Mouse (Mus musculus) left cerebral cortex, postnatal 14 days (tissue): ENCODE measurements at regions not wholly inside any gene's neighbourhood (a gene's known extent, or its start where the extent isn't known, plus 50 kb on each side); places are given as distances from the start of the nearest gene placed in this dataset.

Experiments used
- DNase-seq, 2 experiments: peaks; one replicate each; pipeline ENCODE4 v3.0.0; 2021 to 2022; ENCODE audit warnings: low spot score in 2 of 2, mixed read lengths in 1 of 2
- intact Hi-C: fragments of 180-260 bp; cut with DNase I; formaldehyde crosslinking; loops from one replicate; pipeline ENCODE4 v1.15.1; 2025

- intact Hi-C loops: no loop called here
- DNase-seq: no peak
Observed at GRCm38 (mm10) chr13:69266071-69266470, 266.7 kb upstream of the Adcy2 start.

DNA sequence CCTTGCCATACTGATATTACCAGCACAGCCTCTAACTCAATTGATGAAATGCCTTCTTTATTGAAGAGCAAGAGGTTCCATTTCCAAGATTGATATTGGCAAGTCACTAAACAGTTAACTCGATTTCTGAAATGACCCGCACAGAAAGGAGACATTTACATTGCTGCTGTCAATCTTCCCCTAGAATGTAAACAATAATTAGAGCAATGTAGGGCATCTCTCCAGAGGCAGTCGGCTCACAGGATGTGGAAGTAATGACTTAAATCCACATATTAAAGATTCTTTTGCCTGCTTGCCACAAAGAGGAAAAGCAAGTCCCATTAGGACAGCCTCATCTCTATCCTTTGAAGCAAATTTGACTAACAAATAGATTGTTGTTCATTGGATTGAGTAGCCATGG, 261.0 kb upstream of the Nsun2 start:
- DNase-seq: no peak
- intact Hi-C loops: no loop called here

GRCm38 (mm10) chr13:69279647-69280046, 253.9 kb upstream of the Nsun2 start:
- DNase-seq: no peak
- intact Hi-C loops: no loop called here

DNA sequence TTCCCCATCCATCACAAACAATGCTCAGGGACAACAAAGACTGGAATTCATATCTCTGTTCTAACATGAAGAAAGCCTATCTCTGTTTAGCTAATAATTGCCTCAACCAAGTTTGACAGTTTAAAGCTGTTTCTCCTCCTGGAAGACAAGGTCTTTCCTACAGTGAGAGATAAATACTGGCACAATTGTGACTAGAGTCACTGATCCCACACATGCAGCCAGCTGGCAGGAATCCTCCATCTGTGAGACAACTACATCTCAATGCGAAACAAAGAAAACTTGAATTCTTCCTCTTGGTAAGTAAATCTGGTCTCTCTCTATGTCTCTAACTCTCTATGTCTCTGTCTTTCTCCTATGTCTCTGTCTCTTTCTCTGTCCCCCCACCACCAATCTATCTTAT, 239.1 kb upstream of the Nsun2 start:
- intact Hi-C loops: no loop called here
- DNase-seq: peak; percentile 24 to 56

DNA sequence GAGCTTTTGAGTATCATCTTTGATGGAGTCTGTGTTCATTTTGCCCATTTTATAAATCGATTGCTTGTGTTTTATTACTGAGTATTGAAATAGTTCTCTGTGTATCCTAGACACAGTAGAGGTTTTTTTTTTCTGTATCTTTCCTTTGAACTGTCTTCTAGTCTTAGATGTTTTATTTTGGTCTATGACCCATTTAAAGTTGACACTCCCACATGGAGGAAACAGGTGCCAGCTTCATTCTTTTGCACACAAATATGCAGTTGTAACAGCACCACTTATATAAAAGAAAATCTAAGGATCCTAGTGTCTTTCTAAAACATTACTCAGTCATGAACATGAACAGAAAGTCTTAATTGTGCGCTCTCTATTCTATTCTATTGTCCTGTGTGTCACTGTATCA, 230.2 kb upstream of the Nsun2 start:
- DNase-seq: peak in 1 of 2 experiments; percentile 18
- intact Hi-C loops: no loop called here

- DNase-seq: peak; percentile 40 to 62
- intact Hi-C loops: loop anchor here (10.0 kb wide), 1 partner anchor 326 kb away; no protein-coding TSS in a partner anchor
Observed at GRCm38 (mm10) chr13:69330412-69331000, 203.0 kb upstream of the Nsun2 start.

DNA sequence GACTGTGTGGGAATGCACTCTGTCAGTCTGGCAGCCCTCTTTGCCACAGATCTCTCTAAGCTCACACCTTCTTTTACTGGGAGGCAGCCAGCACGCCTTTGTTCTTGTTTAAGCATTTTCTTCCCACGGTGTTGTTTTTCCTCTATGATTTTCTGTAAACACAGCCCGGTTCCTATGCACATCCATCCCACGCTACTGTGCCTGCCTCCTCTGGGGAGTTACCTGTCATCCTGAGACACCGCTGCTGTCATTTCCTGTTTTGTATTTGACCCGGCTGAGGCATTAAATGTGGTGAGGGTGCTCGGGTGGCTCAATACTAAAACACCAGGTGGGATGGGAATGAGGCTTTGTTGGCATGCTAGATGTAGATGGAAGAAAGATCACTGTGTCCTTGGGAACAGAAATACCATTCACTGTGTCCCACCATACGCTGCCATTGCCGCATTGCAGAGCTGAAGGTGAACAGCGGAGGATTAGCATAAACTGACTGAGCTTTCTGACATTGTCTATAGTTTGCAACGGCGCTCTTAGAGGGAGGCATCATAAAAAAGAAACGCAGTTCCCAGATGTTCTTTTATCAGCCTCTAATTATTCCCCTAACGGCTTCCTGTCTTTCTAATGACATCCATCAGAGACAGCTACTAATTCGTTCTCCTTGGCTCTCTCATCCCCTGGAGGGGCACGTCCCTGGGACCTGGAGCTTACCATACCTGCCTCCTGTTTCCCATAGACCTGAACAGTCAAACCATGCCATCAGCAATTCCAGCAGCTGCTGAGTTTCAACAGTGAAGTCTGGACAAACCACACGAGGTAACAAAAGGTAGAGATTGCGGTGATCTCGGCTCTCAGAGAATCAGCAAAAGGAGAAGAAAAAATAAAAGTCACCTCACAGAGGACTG, 201.8 kb upstream of the Nsun2 start:
- intact Hi-C loops: loop anchor here (10.0 kb wide), 1 partner anchor 327 kb away; no protein-coding TSS in a partner anchor
- DNase-seq: peak in 1 of 2 experiments; percentile 43

DNA sequence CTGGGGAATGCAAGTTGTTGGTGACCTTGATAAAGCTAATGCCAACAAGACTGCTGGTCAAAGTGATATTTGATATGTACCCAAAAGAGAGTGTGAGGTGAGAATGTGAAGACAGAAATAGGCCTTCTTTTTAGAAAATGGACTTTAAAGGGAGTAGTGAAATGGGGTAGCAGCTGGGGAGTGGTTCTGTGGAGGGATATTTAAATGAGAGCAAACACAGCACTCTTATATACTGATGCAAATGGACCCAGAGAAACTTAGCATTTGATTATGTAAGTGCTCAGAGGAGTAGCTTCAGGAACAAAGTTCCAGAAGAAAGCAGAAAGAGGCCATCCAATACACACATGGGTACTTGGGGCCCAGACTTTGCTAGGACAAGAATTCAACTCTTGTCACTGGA, 189.7 kb upstream of the Nsun2 start:
- DNase-seq: no peak
- intact Hi-C loops: no loop called here

GRCm38 (mm10) chr13:69357435-69357834, 176.1 kb upstream of the Nsun2 start:
- intact Hi-C loops: no loop called here
- peak; percentile 57 to 59 for DNase-seq

DNA sequence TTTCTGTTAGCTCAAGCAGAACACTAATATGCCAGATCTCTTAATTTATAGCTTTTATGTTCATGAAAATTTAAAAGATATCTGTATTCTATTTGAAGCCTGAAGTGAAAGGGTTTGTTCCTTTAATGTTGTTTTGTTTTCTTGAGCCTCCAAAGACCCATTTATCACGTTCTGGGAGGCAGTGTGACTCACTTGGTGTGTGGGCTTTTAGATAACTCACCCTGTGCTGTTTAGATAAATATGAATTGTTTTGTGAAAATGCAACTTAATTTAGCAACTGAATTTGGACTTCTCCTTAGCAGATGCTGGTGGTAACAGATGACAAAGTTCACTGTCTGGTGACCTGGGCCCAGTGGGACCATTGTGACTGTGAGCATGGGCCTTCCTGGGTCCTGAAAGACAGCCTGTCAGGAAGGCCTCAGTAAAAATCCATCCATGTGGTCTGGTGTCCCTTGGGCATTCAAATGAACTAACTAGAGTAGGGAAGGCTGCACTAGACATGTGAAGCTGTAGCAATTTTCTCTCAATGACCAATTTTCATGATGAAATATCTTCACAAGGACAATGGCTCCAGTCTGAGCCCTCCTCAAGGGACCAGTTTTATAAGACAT, 167.6 kb upstream of the Nsun2 start:
- intact Hi-C loops: no loop called here
- no peak for DNase-seq

DNA sequence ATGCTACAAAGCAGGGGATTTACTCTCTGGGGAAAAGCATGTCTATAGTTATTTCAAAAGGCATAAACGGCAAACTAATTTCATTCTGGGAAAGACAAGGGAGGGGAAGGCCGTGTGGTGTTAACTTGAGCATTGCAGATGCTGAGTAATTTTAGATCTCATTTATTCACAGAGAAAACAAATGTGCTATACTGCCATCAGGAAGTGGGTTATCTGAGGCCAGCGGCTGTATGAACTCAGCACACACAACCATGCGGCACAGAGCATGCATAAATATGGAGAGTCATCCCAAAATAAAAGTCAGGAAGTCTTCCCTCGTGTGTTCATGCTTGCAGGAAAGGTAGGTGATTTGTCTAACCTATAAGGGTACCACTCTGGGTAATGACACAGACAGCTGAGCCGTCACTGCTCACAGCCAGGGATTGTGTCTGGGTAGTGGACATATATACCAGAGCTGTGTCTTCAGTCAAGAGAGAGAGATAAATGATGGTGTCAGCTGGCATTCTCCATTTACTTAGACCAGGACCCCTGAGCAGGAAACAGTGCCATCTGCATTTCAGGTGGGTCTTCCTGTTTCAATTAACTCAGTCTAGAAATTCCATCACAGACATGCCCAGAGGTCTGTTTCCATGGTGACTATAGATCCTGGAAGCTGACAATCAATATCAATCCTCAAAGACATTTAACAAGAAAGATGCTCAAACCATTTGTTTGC, 160.3 kb upstream of the Nsun2 start:
- DNase-seq: peak; percentile 29 to 63
- intact Hi-C loops: no loop called here

DNA sequence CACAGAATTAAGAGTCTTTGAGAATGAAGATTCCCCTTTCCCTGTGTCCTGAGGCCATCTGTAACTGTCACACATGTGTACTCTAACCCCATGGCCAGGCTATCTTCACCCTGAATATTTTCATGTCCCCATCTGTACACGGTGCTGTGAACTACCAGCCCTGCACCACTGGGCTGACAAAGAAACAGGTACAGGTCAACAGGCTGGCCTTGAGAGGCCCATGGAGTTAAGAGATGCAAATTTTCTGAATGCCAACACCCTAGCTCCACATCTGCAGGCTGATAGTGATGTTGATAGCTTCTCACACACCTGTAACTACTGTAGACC, 159.8 kb upstream of the Nsun2 start:
- DNase-seq: no peak
- intact Hi-C loops: no loop called here

GRCm38 (mm10) chr13:69380403-69380802, 153.1 kb upstream of the Nsun2 start:
- intact Hi-C loops: no loop called here
- DNase-seq: no peak

DNA sequence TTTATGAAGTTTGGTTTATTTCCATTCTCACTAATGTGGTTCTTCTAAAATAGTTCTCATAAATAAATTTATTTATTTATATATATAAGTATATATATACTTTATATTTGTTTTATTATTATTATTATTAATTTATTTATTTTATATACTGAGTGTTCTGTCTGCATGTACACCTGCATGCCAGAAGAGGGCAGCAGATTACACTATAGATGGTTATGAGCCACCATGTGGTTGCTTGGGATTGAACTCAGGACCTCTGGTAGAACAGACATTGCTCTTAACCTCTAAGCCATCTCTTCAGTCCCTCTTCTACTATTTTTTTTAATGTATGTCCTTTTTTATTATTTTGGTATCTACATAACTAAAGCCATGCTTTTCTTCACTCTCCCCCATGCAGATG, 148.8 kb upstream of the Nsun2 start:
- no peak for DNase-seq
- intact Hi-C loops: no loop called here

DNA sequence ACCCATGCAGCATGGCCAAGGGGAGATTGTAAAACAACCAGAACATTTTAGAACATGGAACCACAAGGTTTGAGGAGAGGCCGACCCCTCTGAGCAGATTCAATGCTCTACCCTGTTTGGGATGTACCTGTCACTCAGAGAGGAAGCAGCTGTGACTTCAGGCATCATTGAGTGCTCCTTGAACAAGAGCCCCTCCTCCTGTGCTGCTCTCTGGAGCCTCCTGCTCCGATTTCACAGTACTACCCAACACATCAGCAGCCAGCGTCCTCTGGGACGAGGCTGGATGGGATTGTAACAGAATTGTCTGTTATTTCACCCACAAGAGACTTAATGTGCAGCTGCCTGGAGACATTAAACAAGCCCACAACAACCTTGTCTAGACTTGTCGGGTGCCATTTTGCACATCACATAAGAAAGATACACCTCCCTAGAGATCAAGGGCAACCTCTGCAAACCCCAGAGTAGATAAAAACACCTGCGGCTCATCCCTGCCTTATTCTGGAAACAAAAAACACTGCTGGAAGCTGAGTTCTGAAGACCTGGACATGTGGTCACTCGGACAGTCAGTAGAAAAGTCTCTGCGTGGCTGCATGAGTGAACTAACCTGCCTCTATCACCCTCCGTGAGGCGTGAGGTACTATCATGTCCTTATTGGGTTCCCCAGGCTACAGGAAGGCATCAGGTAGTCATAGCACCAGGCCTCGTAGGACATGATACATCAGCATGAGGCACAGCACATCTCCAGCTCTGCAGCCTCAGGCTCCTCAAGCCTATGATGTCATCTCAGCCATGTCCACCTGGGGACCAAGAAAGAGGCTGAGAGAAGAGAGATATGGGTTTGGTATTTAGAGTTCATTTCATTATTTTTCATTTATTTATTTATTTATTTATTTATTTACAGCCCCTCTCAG, 140.4 kb upstream of the Nsun2 start:
- intact Hi-C loops: no loop called here
- no peak for DNase-seq

- intact Hi-C loops: no loop called here
- DNase-seq: no peak
Observed at GRCm38 (mm10) chr13:69394544-69394943, 139.0 kb upstream of the Nsun2 start.

- no peak for DNase-seq
- intact Hi-C loops: no loop called here
Observed at GRCm38 (mm10) chr13:69410359-69410758, 123.2 kb upstream of the Nsun2 start.

DNA sequence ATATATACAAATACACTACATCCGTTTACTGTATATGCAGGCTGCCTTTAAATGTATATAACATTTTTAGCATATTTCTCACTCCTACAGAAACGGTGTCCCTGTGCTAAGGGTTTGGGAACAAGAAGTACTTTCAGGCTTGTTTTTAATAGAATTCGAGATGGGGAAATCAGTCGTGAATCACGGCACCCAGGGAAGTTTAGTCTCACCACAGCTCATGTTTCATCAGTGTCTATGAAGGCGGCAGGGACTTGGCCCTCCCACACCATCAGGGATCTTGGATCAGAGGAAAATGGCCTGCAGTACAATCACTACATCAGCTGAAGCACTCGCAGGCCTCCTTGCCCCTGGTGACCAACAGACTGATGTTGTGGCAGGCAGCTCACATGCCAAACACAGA, 118.7 kb upstream of the Nsun2 start:
- DNase-seq: peak; percentile 19 to 49
- intact Hi-C loops: no loop called here

- intact Hi-C loops: no loop called here
- DNase-seq: no peak
Observed at GRCm38 (mm10) chr13:69416726-69417125, 116.8 kb upstream of the Nsun2 start.
